Mouse (Mus musculus) neural tube, embryonic 11.5 days (tissue): Measurements from ENCODE around the gene Aamp. TPM values are rescaled to one million over a fixed set of nuclear protein-coding genes. Genes with fewer than 3 reads are reported as not detected.
"Not testable (repeated sequence)": the region's sequence is repeated elsewhere in the genome, so short reads cannot be mapped to it uniquely, and the experiment has no call there.

Experiments
- ATAC-seq: fragments of 200-750 bp; cut with Nextera tagmentation; 2 replicates; pipeline ENCODE4 v1.8.0; 2017; ENCODE audit warnings: moderate number of reproducible peaks, mild to moderate bottlenecking, moderate TSS enrichment, moderate library complexity; ENCODE audit not compliant: insufficient read depth, low FRiP score, low TSS enrichment
- DNase-seq: peaks from one replicate; pipeline ENCODE4 v3.0.0-alpha.2; 2015; ENCODE audit warnings: low spot score
- H3K27ac ChIP-seq: fragments of 300-500 bp; sonication (generic); 2 replicates; pipeline ENCODE4 v1.5.1; 2014; ENCODE audit warnings: low read depth, mild to moderate bottlenecking, low read length
- H3K27me3 ChIP-seq: fragments of 300-500 bp; sonication (generic); 2 replicates; pipeline ENCODE4 v1.6.1; 2014; ENCODE audit warnings: mild to moderate bottlenecking, low read length, mixed read lengths; ENCODE audit not compliant: control insufficient read depth, insufficient read depth
- H3K36me3 ChIP-seq: fragments of 300-500 bp; sonication (generic); 2 replicates; pipeline ENCODE4 v1.6.1; 2014; ENCODE audit warnings: mild to moderate bottlenecking, low read length, moderate library complexity, mixed read lengths; ENCODE audit not compliant: control insufficient read depth, insufficient read depth
- H3K4me1 ChIP-seq: fragments of 300-500 bp; sonication (generic); 2 replicates; pipeline ENCODE4 v1.6.1; 2014; ENCODE audit warnings: low read length, mixed read lengths; ENCODE audit not compliant: control insufficient read depth, insufficient read depth
- H3K4me2 ChIP-seq: fragments of 300-500 bp; sonication (generic); 2 replicates; pipeline ENCODE4 v1.6.1; 2014; ENCODE audit warnings: low read depth, mild to moderate bottlenecking, moderate library complexity
- H3K4me3 ChIP-seq: fragments of 300-500 bp; sonication (generic); 2 replicates; pipeline ENCODE4 v1.5.1; 2014; ENCODE audit warnings: low read depth, low read length
- H3K9ac ChIP-seq: fragments of 300-500 bp; sonication (generic); 2 replicates; pipeline ENCODE4 v1.6.1; 2014; ENCODE audit warnings: mild to moderate bottlenecking, low read length
- H3K9me3 ChIP-seq: fragments of 300-500 bp; sonication (generic); 2 replicates; pipeline ENCODE4 v1.6.1; 2016; ENCODE audit warnings: low read length; ENCODE audit not compliant: control insufficient read depth
- WGBS: fragments of 180-500 bp; shearing (Covaris S2); extraction: QIAGEN DNeasy Blood & Tissue Kit; methylation state at CpG from one replicate; pipeline ENCODE4 v1.1.7; 2014; 5-methylcytosine and 5-hydroxymethylcytosine counted together
- polyA plus RNA-seq: library from polyadenylated mRNA; unstranded; fragments of >200 nt; fragmentation: Nextera tagmentation; extraction: Ambion mirVana; gene quantifications from 2 replicates; pipeline ENCODE4 v1.2.1, GENCODE M21; 2014

Gene Aamp
- polyA plus RNA-seq = 195 and 215 TPM in 2 replicates

DNA sequence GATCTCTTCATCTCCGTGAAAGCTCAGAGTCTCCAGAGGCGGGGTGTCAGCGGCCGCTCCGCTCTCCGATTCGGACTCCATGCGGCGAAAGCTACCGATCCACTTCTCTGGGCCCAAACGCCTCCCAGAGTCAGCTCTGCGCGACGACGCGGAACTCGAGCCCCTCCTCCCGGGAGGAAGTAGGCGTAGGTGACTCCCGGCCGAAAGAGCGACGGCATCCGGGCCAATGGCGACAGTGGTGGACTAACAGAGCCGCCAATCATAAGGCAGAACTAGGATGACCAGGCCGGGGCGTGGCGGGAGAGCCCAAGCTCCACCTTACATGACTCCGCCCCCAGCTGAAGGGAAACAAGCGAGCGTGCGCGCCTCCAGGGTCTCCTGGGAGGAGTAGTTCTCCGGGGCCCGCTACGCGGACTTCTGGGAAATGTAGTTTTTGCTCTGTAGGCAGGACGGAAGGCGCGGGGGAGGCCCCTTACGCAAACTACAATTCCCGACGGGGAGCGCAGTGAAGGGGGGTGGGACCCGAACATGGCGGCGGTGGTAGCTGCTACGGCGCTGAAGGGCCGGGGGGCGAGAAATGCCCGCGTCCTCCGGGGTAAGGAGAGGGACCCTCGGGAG, at the start of gene Aamp, which contains the start of gene Pnkd:
Gene Aamp, minus strand, starts transcription at position 196 of the 618 bp plus-strand sequence.
Gene Pnkd, plus strand, starts transcription at position 388 of the 618 bp plus-strand sequence.
- under 1% methylated on average over 56 of the region's 56 CpGs for WGBS
- H3K36me3 ChIP-seq = peaks cover 10% of the 10 kb centered on the region
- H3K4me3 ChIP-seq = peak within 1 kb of the TSS; percentile 73
- DNase-seq = peak; percentile 100
- H3K27ac ChIP-seq = peak within 1 kb of the TSS; percentile 5; the same call in 1 of the 2 replicates
- H3K9me3 ChIP-seq = no peaks in the 10 kb centered on the region
- peaks cover 9% of the 10 kb centered on the region; the same call in 1 of the 2 replicates for H3K4me1 ChIP-seq
- H3K27me3 ChIP-seq = no peaks in the 10 kb centered on the region
- peak; percentile 98 for ATAC-seq
- peak within 1 kb of the TSS; percentile 77 for H3K9ac ChIP-seq
- H3K4me2 ChIP-seq = peak within 1 kb of the TSS; percentile 71

DNA sequence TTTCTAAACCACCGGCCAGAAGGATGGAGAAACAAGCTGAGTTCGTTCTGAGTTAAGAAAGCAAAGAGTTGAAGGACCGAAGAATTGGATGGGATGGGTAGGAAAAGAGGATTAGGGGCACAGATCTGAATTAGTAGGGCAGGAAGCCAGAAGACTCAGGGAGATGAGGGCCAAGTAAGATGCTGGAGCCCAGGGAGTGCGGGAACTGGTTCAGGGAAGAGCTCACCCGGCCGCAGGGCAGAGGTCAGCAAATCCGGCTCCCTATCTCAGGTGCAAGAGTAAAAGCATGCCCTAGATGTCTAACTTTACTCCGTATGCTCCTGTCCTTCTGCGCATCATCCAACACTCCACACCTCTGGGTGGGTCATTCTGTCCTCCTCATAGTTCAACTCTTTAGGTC, 48.4 kb upstream of the Aamp start:
- H3K4me2 ChIP-seq = peak overlapping the region; percentile 66
- ATAC-seq (no peak), DNase-seq (no peak)
- H3K9ac ChIP-seq = peak overlapping the region; percentile 57
- H3K4me3 ChIP-seq = peak overlapping the region; percentile 36
- H3K27ac ChIP-seq = no peak overlapping the region
- peaks cover 7% of the 10 kb centered on the region for H3K4me1 ChIP-seq
- H3K27me3 ChIP-seq = no peaks in the 10 kb centered on the region
- no peaks in the 10 kb centered on the region for H3K36me3 ChIP-seq
- WGBS = 5% methylated on average over 9 of the region's 9 CpGs
- H3K9me3 ChIP-seq = no peaks in the 10 kb centered on the region

DNA sequence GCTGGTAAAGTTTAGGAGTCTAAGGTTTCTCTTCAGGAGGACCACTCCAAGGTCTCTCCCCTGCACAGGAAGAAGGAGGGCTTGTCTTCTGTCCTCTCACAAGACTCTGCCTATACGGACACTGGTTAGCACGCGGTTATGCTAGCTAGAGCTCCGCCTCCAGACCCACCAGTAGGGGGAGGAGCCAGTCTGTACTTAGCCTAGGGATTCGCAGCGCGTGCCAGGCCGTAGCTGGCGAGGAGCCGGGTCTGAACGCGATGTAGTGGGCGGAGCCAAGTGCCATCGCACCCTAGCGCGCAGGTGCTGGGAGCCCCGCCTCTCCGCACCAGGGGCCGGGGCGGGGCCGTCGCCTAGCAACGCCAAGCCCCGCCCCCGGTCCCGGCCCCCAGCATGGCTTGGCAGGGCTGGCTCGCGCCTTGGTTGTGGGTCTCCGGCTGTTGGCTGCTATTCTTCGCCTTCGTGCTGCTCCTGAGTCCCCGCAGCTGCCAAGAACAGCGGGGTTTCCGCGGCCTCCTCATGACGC, 47.8 kb upstream of the Aamp start:
- ATAC-seq (peak; percentile 94), DNase-seq (peak; percentile 98)
- WGBS = under 1% methylated on average over 36 of the region's 36 CpGs
- 0 out of 2 replicates have a peak overlapping the region, but pooled peaks have one; percentile 4 for H3K27ac ChIP-seq
- no peaks in the 10 kb centered on the region for H3K36me3 ChIP-seq
- H3K9ac ChIP-seq = peak overlapping the region; percentile 57
- H3K9me3 ChIP-seq = no peaks in the 10 kb centered on the region
- no peaks in the 10 kb centered on the region for H3K27me3 ChIP-seq
- H3K4me1 ChIP-seq = peaks cover 7% of the 10 kb centered on the region
- peak overlapping the region; percentile 66 for H3K4me2 ChIP-seq
- peak overlapping the region; percentile 36 for H3K4me3 ChIP-seq

DNA sequence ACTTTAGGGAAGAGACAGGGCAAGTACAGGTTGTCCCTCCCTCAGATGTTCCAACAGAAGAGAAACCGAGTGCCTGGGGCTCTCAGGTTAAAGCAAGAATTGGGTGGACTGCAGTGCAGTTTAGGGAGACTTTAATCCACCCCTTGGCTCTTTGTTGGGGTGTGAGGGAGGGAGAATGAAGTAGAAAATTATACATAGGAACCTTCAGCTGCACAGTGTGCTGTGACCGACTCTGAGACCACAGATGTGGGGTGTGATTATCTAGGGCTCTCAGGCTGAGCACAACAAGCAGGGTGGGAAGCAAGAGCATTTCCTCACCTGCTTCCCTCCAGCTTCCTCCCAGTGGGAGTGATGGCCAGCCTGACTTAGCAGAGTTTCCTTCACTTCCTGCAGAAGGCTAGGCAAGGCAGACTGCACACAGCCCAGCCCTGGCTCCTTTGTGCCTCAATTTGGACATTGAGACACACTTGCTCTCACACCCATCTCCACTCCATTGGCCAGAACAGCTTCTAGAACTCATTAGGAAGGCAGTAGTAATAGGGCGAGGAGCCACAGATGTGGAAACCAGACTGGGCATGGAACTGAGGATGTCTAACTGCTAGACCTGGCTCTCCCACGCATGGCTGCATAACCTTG, 46.6 kb upstream of the Aamp start:
- no peak for ATAC-seq
- no peak for DNase-seq
- Histone ChIP-seq H3K9me3 (no peaks in the 10 kb centered on the region), H3K27ac (no peak overlapping the region), H3K4me3 (no peak overlapping the region), H3K4me2 (no peak overlapping the region), H3K27me3 (no peaks in the 10 kb centered on the region), H3K4me1 (peaks cover 7% of the 10 kb centered on the region), H3K9ac (no peak overlapping the region), H3K36me3 (no peaks in the 10 kb centered on the region)
- WGBS = 81% methylated on average over 4 of the region's 4 CpGs

DNA sequence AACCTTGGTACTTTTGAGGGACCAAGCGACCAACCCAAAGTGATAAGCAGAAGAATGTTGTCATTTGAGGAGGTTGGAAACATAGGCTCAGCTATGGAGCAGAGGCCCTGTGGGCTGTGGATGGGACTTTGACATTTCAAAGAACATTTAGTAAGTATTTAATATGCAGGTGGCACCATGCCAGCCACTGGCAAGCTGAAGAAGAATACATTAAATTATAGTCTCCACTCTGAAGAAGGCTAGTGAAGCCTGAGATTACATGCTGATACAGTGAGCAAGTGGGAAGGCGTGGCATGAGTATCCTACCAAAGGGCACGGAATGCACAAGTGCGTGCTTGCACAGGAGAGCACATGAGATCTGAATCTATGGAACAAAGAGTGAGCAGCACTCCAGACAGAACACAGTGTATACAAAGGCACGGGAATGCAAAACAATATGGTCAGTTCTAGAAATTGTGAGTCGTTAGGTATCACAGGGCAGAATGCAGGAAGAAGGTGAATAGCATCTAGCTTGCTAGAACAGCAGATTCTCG, 45.4 kb upstream of the Aamp start:
- Histone ChIP-seq H3K4me1 (peaks cover 7% of the 10 kb centered on the region), H3K4me2 (no peak overlapping the region), H3K9ac (no peak overlapping the region), H3K4me3 (no peak overlapping the region), H3K36me3 (no peaks in the 10 kb centered on the region), H3K27ac (no peak overlapping the region), H3K27me3 (no peaks in the 10 kb centered on the region), H3K9me3 (no peaks in the 10 kb centered on the region)
- no peak for DNase-seq
- ATAC-seq = no peak
- WGBS = 89% methylated on average over 7 of the region's 7 CpGs

DNA sequence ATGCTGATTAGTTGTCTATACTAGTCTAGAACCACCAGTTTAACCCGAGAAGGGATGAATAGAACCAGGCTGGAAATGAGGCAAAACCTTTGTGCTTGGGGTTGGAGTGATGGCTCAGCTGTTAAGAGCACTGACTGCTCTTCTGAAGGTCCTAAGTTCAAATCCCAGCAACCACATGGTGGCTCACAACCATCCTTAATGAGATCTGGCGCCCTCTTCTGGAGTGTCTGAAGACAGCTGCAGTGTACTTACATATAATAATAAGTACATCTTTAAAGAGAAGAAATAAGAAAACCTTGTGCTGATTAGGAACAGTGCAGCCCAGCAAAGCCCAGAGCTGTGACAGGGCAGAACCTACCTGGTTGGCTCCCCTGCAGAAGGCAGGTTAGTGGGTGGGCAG, 42.4 kb upstream of the Aamp start:
- 83% methylated on average over 2 of the region's 2 CpGs for WGBS
- H3K9me3 ChIP-seq, H3K9ac ChIP-seq, H3K27me3 ChIP-seq, ATAC-seq, H3K36me3 ChIP-seq, H3K27ac ChIP-seq, H3K4me1 ChIP-seq, DNase-seq, H3K4me3 ChIP-seq, H3K4me2 ChIP-seq: not testable (repeated sequence)

DNA sequence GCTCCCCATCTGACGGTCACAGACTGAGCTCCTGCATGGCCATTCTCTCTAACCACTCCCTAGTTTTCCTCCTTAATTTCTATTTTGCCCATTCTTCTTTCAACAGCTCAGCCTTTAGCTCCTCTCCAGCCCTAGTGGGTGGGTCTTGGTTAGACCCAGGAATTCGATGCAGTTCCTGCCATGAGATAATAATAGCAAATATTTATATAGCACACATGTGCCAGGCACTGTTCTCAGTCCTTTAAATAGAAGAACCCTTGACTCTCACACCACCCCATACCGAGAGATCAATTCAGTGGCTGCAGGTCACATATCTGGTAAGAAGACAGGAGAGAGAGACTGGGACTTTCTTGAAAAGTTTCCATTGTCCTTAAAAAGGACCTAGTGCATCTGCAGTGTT, 36.9 kb upstream of the Aamp start:
- Histone ChIP-seq H3K27me3 (no peaks in the 10 kb centered on the region), H3K36me3 (no peaks in the 10 kb centered on the region), H3K4me2 (no peak overlapping the region), H3K4me1 (no peaks in the 10 kb centered on the region), H3K4me3 (no peak overlapping the region), H3K27ac (no peak overlapping the region), H3K9ac (no peak overlapping the region), H3K9me3 (no peaks in the 10 kb centered on the region)
- DNase-seq (no peak), ATAC-seq (no peak)
- WGBS = 88% methylated on average over 3 of the region's 3 CpGs

DNA sequence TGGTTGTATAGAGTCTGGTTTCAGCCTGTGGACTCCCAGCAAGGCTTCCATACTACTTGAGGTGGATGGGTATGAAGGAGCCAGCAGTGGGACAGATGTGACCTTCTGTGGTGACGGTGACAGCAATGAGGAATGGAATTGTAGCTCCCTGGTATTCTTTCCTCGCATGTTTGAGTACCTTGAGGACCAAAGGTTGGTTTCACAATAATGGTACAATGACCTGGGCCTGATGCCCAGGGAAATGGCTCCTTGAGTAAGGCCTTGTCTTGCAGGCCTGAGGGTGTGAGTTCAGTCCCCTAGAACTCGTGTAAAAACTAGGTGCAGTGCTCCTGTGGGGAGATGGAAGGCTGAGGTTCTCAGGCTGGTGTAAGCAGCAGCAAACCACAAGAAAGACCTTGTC, 34.2 kb upstream of the Aamp start:
- DNase-seq (no peak), ATAC-seq (no peak)
- 86% methylated on average over 3 of the region's 3 CpGs for WGBS
- Histone ChIP-seq H3K27ac (no peak overlapping the region), H3K27me3 (no peaks in the 10 kb centered on the region), H3K9ac (no peak overlapping the region), H3K4me3 (no peak overlapping the region), H3K9me3 (no peaks in the 10 kb centered on the region), H3K4me1 (no peaks in the 10 kb centered on the region), H3K36me3 (no peaks in the 10 kb centered on the region), H3K4me2 (no peak overlapping the region)
